Mouse (Mus musculus): ENCODE results near the gene B020031M17Rik.
"Not testable (repeated sequence)": the region's sequence is repeated elsewhere in the genome, so short reads cannot be mapped to it uniquely, and the experiment has no call there.

Gene B020031M17Rik

DNA sequence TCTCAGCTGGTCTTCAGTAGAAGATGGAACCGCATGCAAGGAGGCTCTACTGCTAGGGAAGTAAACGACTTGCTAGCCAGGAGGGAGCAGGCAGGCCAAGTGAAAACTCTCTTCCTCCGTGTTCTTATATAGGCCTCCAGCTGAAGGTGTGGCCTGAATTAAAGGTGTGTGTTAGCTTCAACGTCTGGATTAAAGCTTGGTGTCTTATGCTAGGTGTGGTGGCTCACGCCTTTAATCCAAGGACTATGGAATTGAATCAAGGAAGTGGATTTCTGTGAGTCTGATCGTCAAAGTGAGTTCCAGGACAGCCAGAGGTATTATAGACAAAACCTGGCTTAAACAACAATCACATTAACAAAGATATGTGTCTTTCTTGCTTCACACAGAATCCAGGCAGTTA is at the start of gene B020031M17Rik:
TSS of gene B020031M17Rik (minus strand) at position 101 of the 400 bp plus-strand sequence.
- DNase-seq (ENCODE audit: low spot score) = not testable (repeated sequence)

DNA sequence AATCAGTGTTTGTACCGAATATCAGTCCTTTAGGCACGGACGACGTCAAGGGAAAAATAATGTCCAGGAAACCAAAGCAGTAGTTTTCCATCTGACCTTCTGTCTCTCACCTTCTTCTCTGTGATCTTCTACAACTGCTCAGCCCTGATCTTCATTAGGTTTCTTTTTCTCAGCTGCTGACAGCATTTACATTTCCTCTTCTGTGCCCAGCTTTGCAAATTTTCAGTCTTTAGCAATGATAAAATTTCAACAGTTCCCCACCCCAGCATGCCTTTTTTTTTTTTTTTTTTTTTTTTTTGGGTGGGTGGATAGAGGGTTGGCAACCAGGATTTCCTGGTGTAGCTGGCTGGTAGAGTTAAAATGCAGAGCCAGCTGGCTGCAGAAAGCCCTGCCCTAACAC is 48.6 kb upstream of the B020031M17Rik start:
- DNase-seq (ENCODE audit: low spot score) = not testable (repeated sequence)

DNA sequence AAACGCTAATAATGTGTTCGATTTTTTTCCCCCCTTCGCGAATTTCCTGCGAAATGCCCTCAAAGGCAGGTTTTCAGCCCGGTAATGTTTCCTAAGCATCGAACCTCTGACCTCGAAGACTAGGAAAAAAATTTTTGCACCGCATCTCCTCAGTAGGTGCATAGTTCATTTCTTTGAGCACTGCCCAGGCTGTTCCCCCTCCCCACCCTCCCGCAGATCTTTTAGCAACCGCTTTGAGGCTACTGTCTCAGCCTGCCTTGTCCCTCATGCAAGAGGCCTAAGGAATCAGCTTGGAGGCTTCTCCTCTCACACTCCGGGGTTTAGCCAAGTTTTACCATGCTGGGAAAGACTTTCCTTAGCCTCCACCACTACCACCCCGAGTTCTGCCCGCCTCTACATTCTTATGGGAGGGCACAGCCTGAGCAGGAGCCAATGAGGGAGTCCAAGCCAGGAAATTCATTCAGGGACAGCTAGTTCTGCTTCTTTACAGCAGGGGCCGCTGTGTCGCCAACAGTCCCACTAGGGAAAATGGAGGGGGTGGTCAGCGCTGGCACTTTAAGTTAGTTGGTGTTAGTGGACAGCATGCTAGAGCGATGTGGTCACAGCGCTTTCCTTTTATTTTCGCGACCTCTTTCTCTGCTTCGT is 48.0 kb upstream of the B020031M17Rik start:
- DNase-seq (ENCODE audit: low spot score) = not testable (repeated sequence)

DNA sequence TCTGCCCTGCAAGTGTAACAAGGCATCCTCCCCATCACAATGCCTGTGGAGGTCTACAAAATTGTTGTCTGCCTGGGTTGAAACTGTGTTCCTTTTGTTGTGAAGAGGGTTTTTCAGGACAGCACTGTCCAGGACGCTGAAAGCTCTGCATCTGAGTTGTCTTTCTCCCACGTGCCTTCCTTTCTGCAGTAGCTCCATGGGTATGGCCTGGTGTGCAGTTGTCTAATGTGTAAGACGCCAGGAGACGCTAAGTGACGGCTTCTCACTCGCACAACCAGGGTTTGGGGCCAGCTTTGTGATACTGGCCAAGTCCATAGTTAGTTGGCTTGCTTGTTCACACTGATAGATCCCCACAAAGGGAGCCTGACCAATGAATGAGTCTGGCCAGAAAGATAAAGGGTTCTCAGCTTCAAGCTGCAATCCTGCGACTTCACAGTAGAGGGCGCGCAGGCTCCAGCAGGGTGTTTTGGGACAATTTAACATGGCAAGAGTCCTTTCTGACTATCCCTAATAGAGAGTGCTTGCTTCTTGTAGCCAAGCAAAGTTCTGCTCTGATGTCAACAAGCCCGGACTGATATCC is 41.4 kb upstream of the B020031M17Rik start:
- DNase-seq (ENCODE audit: low spot score) = not testable (repeated sequence)

DNA sequence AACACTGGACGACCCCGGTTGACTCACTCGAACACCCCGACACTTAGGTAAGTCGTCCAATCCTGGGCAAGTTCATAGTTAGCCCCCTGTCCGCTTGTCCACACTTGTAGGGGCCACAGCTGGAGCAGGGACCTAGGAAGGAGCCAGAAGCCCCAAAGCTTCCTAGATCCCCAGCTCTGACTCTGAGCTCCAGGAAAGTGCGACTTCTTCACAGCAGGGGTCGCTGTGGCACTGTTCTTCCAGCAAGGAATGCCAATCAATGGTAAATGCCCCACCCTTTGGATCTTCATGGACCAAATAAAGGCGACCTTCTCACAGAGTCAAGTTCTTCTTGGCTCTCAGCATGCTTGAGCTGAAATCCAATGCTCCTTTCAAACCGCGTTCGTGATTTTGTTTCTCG is 40.7 kb upstream of the B020031M17Rik start:
- not testable (repeated sequence) for DNase-seq (ENCODE audit: low spot score)

DNA sequence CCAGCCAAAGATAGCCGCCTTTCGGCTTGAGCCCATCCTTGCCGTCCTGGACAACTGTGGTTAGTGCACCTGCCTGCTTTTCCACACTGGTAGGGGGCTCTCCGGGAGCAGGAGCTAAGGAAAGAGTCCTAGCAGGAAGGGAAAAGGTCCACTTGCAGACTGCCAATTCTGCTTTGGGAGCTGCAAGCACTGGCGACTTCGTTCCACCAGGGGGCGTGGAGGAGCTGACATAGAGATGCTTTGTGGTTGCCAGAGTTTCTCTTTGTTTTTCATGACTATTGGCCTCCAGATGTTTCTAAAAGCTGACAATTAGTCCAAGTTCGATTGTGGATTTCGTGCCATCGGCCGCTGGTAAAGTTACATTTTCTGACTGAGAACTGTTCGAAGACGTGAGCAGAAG is 18.6 kb upstream of the B020031M17Rik start:
- DNase-seq (ENCODE audit: low spot score) = not testable (repeated sequence)

DNA sequence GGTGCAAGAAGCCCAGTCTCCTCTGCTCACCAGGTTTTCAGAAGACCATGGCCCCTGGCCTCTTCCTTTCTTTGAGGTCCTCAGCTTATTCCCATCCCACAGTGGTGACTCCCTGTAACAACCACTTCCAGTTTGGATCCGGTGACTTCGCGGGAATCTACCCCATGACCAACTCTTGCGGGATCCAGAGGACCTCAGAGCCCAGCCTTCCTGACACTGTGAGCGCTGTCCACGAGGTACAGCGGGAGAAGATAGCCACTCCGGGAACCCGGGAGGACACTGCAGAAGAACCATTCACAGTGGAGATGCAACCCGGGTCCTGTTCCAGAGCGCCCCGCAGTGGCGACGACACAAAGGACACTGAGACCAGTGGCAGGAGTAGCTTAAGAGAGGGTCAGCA is 17.6 kb upstream of the B020031M17Rik start:
- DNase-seq (ENCODE audit: low spot score) = not testable (repeated sequence)

DNA sequence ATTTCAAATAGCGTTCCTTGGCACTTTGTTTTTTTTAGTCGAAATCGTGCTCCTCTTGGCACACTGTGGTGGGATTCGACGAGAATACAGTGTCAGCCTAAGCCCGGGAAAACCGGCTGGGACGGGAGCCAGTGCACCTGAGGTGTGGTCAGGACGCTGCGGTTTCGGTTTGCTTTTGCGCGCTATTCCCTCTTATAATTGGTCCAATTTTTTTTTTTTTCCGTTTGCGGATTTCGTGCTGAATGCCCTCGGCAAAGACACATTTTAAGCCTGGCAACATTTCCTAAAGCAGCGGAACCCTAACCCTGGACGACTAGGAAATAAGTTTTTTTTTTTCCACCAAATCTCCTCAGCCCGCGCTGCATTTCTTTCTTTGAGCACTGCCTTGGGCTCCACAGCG is 15.4 kb upstream of the B020031M17Rik start:
- DNase-seq (ENCODE audit: low spot score) = peak; percentile 8

DNA sequence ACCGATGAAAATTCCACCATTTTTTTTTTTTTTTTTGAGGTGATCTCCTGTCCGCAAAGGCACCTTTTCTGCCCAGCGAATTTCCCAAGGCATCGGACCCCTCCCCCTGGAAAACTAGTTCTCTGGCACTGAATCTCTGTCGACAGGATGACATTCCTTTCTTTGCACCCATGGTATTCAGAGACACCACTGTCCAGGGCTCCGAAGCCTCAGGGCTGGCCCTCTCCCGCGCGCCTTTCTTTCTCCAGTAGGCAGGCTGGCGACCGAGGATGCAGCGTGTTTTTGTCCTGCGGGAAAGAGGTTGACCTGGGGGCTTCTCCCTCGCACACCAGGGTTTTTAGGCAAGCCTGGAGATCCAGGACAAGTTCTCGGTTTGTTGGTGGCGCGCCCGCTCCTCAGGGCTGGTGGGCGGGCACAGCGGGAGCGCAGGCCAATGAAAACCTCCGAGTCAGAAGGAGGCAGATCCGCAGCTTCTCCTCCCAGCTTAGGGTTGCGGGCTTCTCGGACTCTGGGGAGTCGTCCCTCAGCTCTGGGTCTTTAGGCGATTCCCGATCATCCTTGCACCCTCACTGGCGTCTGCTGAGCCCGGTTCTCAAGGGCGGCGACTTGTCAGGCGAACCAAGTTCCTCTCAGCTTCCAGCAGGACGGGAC is 14.8 kb upstream of the B020031M17Rik start:
- DNase-seq (ENCODE audit: low spot score) = not testable (repeated sequence)

DNA sequence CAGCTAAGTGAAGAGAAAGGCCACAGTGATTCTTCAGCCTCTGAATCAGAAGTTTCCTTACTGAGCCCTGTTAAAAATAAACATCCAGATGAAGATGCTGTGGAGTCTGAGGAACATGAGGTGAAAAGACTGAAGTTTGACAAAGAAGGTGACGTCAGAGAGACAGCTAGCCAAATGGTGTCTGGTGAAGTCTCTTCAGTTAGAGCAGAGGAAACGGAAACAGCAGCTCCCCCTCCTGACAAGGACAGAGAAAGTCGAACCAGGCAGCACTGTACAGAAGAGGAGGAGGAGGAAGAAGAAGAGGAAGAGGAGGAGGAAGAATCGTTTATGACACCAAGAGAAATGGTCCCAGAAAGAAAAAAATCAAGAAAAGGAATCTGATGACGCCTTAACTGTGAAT is 12.2 kb upstream of the B020031M17Rik start:
- DNase-seq (ENCODE audit: low spot score) = not testable (repeated sequence)

DNA sequence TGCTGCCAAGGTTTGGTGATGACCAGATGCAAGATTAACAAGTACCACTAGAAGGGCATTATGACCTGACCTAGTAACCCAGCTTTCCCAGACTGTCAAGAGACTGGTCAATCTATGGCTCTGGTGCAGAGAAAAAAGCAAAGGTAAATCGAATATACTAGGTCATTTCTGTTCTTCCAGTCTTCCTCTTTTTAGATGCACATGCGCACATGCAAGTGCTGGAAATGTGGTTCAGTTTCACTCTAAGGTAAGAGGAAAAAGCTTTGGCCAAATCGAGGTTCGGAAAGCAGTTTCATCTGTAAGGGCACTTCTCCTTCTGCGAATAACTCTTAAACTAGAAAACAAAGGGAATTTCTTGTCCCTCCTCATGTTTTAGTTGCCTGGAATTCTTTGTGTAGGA is 5.0 kb upstream of the B020031M17Rik start:
- DNase-seq (ENCODE audit: low spot score) = not testable (repeated sequence)

DNA sequence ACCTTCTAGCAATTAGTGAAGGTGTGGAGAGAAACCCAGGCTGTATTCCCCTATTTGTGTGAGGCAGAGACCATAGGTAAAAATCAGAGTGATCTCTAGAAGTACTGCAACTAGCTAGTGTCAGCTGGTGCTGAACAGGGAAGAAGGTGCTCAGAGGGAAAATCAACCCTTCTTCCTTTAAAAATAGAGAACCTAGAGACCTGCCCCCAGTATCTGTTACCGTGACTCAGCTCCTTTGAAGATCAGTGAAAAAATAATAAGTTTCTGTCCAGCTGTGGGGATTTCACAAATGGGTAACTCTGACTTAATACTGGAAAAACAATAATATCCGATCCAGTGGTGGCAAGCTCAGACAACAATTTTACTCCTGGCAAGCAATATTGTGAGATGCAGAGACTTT is 4.5 kb upstream of the B020031M17Rik start:
- not testable (repeated sequence) for DNase-seq (ENCODE audit: low spot score)

DNA sequence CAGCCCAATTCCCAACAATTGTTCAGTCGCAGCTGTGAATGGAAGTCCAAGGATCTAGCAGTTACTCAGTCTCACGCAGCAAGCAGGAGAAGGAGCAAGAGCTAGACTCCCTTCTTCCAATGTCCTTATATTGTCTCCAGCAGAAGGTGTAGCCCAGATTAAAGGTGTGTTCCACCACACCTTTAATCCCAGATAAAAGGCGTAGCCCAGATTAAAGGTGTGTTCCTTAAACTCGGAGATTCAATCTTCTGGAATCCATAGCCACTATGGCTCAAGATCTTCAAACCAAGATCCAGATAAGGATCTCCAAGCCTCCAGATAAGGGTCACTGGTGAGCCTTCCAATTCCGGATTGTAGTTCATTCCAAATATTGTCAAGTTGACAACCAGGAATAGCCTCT is 21.4 kb downstream of the B020031M17Rik start, which contains the start of gene Gm21761:
TSS of gene Gm21761 (minus strand) at position 101 of the 400 bp plus-strand sequence.
- DNase-seq (ENCODE audit: low spot score) = not testable (repeated sequence)

DNA sequence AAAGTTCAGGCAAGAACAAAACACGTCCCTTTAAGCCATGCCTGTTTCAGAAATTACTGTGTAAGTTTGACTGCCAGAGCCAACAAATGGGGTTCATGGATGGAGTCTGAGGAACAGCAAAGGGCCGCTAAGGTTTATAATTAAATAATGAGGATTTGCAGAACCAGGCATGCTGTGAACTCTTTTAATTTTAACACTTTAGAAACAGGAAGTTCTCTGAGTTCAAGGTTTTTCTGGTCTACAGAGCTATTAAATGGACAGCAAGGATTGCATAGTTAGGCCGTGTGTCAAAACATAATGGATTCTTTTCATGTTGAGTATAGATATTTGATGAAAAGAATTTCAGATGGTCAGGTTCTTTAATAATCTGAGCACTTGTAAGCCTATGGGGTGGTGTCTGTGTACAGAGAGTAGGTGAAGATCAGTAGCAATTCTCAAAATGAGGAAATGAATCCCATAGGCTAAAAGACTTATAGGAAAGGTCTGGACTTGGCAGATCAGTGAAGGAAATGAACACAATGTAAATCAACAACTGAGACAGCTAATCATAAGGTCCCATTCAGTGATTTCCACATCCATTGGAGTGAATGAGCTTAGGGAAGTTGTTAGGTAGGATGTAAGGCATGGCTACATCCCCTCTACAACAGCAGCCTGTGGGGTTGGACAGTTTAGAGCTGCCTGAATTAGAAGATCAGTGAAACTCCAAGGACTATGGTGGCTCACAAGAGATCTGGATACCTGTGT is 25.8 kb downstream of the B020031M17Rik start:
- not testable (repeated sequence) for DNase-seq (ENCODE audit: low spot score)

DNA sequence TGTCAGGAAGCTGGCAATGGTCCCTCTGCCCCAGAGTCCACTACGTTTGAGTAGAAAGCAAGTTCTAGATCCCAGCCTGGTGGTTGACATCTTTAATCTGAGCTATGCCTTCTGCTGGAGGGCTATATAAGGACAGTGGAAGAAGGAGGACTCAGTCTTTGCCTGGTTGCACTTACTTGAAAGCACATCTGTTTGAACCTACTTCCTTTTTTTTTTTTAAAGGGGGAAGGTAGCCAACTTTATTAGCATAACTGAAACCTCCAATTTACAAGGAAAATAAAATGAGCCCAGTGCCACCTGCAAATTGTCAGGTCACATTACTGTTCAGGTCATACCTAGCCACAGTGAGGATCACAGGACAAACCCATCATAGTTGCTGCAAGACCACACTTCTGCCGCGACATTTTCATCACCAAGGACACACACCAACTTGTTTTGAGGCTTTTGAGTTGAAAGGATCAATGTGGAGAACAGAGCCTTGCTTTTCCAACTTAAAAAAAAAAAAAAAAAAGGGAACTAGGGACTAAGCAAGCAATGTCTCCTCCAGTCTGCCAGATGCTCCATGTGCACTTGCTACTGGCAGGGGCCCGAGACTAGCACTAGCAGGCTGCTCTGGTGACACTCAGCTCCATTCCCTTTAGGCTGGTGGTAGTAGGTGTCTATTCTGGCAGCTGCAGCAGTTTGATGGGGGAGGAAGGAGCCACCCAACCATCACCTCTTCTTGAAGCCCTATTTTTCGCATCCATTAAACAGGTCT is 33.5 kb downstream of the B020031M17Rik start:
- not testable (repeated sequence) for DNase-seq (ENCODE audit: low spot score)

DNA sequence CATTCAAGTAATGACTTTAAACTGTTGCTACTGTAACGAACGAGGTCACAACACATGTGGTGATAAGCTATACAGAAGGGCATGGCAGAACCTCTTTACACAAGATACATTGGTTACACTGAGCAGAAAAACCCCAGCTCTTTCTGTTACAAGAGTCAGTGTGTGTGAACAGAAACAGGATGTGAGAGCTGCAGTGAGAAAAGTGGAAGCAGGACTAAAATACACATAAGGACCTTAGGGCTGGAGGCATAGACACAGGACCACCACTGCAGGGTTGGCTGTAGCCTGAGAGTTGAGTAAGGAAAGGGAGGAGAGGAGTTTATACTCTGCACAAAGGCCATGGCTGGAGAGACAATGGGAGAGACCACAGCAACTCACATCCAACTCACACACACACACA is 34.2 kb downstream of the B020031M17Rik start:
- DNase-seq (ENCODE audit: low spot score) = not testable (repeated sequence)
